Mouse (Mus musculus) spleen, adult 2 months (tissue): ENCODE measurements around the gene Rassf7. TPM values are rescaled to one million over a fixed set of nuclear protein-coding genes. Genes with fewer than 3 reads are reported as not detected.

Experiments
- DNase-seq, 2 experiments: peaks; one replicate each; pipeline versions ENCODE4 v3.0.0 to v3.0.0-alpha.2; 2012 to 2021; ENCODE audit warnings: low spot score in 2 of 2, low read depth in 1 of 2
- H3K27ac ChIP-seq: fragments of 200-500 bp; 2 replicates; pipeline ENCODE4 v1.5.1; 2012; ENCODE audit warnings: low read length, inconsistent platforms; ENCODE audit not compliant: insufficient read depth
- H3K27me3 ChIP-seq: fragments of 200-500 bp; 2 replicates; pipeline ENCODE4 v1.6.1; 2012; ENCODE audit warnings: mild to moderate bottlenecking, moderate library complexity, low read length, inconsistent platforms; ENCODE audit not compliant: control insufficient read depth, insufficient read depth
- H3K36me3 ChIP-seq: fragments of 200-500 bp; 2 replicates; pipeline ENCODE4 v1.6.1; 2012; ENCODE audit warnings: mild to moderate bottlenecking, low read length, inconsistent platforms; ENCODE audit not compliant: control insufficient read depth, insufficient read depth
- H3K4me1 ChIP-seq: fragments of 200-500 bp; 2 replicates; pipeline ENCODE4 v1.6.1; 2011; ENCODE audit warnings: inconsistent platforms; ENCODE audit not compliant: control insufficient read depth, insufficient read depth, insufficient read length
- H3K4me3 ChIP-seq: fragments of 200-500 bp; 2 replicates; pipeline ENCODE4 v1.5.1; 2011; ENCODE audit warnings: mild to moderate bottlenecking, inconsistent platforms; ENCODE audit not compliant: insufficient read depth, insufficient read length; ENCODE audit errors: extremely low read depth
- CTCF ChIP-seq: fragments of 200-500 bp; IDR thresholded peaks from 2 replicates; pipeline ENCODE4 v1.5.1; 2011; ENCODE audit warnings: mild to moderate bottlenecking, inconsistent platforms; ENCODE audit not compliant: insufficient read depth, insufficient read length, insufficient replicate concordance; ENCODE audit errors: extremely low read depth
- POLR2A ChIP-seq: fragments of 200-500 bp; IDR thresholded peaks from 2 replicates; pipeline ENCODE4 v1.6.1; 2011; ENCODE audit warnings: low read depth, low read length, inconsistent platforms
- WGBS: fragments of 180-500 bp; shearing (Covaris S2); methylation state at CpG from one replicate; pipeline ENCODE4 v1.1.7; 2018; 5-methylcytosine and 5-hydroxymethylcytosine counted together
- polyA plus RNA-seq: library from polyadenylated mRNA; depleted of rRNA; stranded (reverse); fragments of >200 nt; gene quantifications from 2 replicates; pipeline ENCODE4 v1.2.3, GENCODE M21; 2012

Gene Rassf7
- polyA plus RNA-seq, 1 experiment = 13.0 TPM

DNA sequence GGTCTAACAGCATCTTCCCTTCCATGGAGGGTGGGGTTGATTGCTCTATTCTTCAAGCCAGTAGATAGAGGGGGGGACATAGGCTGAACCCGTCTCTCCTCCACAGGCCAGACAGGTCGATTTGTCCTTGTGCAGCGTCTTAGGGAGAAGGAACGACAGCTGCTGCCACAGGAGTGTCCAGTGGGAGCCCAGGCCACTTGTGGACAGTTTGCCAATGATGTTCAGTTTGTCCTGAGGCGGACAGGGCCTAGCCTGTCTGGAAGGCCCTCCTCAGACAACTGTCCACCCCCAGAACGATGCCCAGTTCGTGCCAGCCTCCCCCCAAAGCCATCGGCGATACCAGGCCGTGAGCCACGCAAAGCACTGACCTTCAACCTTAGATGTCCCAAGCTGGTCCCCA, 1.2 kb downstream of the Rassf7 start:
- DNase-seq = no peak
- no peak overlapping the region for H3K4me3 ChIP-seq
- peaks cover 18% of the 10 kb centered on the region for H3K4me1 ChIP-seq
- H3K27me3 ChIP-seq = no peaks in the 10 kb centered on the region; the same call in 1 of the 2 replicates
- WGBS = 94% methylated on average over 11 of the region's 11 CpGs
- no peak overlapping the region for H3K27ac ChIP-seq
- H3K36me3 ChIP-seq = no peaks in the 10 kb centered on the region
- TF ChIP-seq POLR2A = no peak
- no peak for TF ChIP-seq CTCF

GRCm38 (mm10) chr7:141217343-141218013, 1.8 kb downstream of the Rassf7 start:
- peaks cover 24% of the 10 kb centered on the region for H3K4me1 ChIP-seq
- H3K4me3 ChIP-seq = no peak overlapping the region
- TF ChIP-seq CTCF (no peak), POLR2A (no peak)
- no peak overlapping the region for H3K27ac ChIP-seq
- no peak for DNase-seq
- no peaks in the 10 kb centered on the region; the same call in 1 of the 2 replicates for H3K27me3 ChIP-seq
- no peaks in the 10 kb centered on the region for H3K36me3 ChIP-seq
- 95% methylated on average over 17 of the region's 17 CpGs for WGBS

- 88% methylated on average over 3 of the region's 3 CpGs for WGBS
- no peaks in the 10 kb centered on the region for H3K36me3 ChIP-seq
- H3K27ac ChIP-seq = no peak overlapping the region
- DNase-seq = no peak
- no peaks in the 10 kb centered on the region; the same call in 1 of the 2 replicates for H3K27me3 ChIP-seq
- peaks cover 24% of the 10 kb centered on the region for H3K4me1 ChIP-seq
- H3K4me3 ChIP-seq = no peak overlapping the region
- TF ChIP-seq CTCF (no peak), POLR2A (no peak)
Measured at GRCm38 (mm10) chr7:141218141-141218540, 2.5 kb downstream of the Rassf7 start.

DNA sequence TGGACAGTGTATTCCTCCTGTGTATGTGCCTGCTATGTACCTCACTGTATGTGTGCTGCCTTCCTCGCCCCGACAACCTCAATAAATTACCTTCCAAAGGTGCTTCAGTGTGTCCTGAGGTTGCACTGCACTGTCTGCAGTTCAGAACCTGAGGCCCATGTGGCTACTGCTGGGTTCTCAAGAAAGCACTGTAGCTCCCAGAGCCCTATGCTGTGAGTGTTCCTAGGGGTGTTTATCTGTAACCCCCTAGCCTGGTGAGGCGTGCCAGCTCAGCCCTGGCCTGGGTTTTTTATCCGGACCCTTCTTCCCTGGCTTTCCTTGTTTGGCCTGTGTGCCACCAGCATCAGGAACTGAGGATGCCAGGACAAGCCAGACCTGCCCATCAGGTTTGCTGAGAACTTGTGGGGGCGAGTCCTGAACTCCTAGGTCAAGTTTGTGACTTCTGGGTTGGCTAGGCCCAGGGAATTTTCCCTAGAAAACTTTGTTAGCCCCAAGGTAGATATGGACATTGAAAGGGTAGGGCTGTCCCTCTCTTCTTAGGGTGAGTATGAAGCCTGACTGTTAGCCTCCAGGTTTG, 3.0 kb downstream of the Rassf7 start:
- no peaks in the 10 kb centered on the region for H3K36me3 ChIP-seq
- no peak for DNase-seq
- no peak overlapping the region for H3K4me3 ChIP-seq
- WGBS = 89% methylated on average over 5 of the region's 5 CpGs
- TF ChIP-seq POLR2A (no peak), CTCF (no peak)
- H3K27ac ChIP-seq = no peak overlapping the region
- H3K4me1 ChIP-seq = peaks cover 24% of the 10 kb centered on the region
- no peaks in the 10 kb centered on the region for H3K27me3 ChIP-seq

DNA sequence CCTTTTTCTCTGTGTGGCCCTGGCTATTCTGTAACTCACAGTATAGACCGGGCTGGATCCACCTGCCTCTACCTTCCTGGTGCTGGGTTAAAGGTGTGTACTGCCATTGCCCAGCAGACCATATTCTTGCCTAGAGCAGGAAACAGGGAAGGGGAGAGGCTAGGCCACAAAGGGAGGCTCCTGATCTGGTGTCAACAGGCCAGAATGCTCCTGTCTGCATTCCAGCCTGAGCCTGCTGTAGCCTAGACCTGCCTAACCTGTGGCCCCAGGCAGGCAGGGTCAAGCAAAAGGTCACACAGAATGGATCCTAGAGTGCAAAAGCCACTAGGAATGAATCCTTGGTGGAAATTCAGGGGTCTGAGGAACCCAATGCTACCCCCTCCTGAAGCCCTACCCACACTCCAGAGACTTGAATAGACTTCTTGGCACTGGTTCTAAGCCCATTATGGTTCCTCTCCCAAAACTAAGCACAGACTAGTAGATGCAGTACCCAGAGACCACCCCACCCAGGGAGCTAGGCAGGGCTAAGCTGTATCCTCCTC, 4.0 kb downstream of the Rassf7 start:
- WGBS = 94% methylated on average over 1 of the region's 1 CpGs
- DNase-seq = no peak
- H3K27ac ChIP-seq = no peak overlapping the region
- H3K4me3 ChIP-seq = no peak overlapping the region
- H3K4me1 ChIP-seq = peaks cover 24% of the 10 kb centered on the region
- H3K27me3 ChIP-seq = no peaks in the 10 kb centered on the region
- no peaks in the 10 kb centered on the region for H3K36me3 ChIP-seq
- TF ChIP-seq CTCF = no peak
- TF ChIP-seq POLR2A = no peak

DNA sequence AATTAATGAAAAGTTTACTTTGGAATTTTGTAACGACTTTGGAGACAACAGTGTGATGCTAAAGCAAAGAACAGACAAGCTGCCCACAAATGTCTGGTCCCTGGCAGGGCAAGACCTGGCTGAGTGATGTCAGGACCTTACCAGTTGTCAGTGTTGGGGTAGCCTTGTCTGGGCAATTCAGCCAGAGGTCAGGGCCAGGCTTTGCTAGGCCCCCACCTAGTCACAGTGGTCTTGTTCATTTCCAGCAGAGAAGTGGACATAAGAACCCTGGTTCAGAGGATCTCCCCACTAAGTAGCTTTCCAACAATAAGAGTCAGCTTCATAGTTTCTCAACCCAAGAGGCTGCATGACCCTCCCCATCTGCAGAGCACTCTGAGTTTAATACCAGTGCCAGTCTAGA, 4.7 kb downstream of the Rassf7 start:
- Histone ChIP-seq H3K27me3 (no peaks in the 10 kb centered on the region), H3K4me3 (no peak overlapping the region), H3K36me3 (no peaks in the 10 kb centered on the region), H3K4me1 (peaks cover 19% of the 10 kb centered on the region), H3K27ac (no peak overlapping the region)
- TF ChIP-seq CTCF (no peak), POLR2A (no peak)
- no peak for DNase-seq
- 83% methylated on average over 1 of the region's 1 CpGs for WGBS

GRCm38 (mm10) chr7:141221249-141222125, 5.8 kb downstream of the Rassf7 start:
- TF ChIP-seq CTCF = no peak
- no peak for TF ChIP-seq POLR2A
- Histone ChIP-seq H3K36me3 (no peaks in the 10 kb centered on the region), H3K4me1 (peaks cover 13% of the 10 kb centered on the region; the same call in 1 of the 2 replicates), H3K27ac (no peak overlapping the region), H3K27me3 (no peaks in the 10 kb centered on the region), H3K4me3 (peak overlapping the region; percentile 39; the same call in 1 of the 2 replicates)
- WGBS = 23% methylated on average over 44 of the region's 44 CpGs
- peak; percentile 73 to 89 for DNase-seq
